In genomic region chr4:147124400-147125306, GRCm38 (mm10) we compare ENCODE assay signal across 8 mouse cellular contexts. TPM values are rescaled to one million over a fixed set of nuclear protein-coding genes. Genes with fewer than 3 reads are reported as not detected.
DNase-seq lines count a peak whose midpoint lies in the region; ATAC-seq and TF ChIP-seq lines count a peak whose summit lies in the region.
"Not testable (repeated sequence)": the region's sequence is repeated elsewhere in the genome, so short reads cannot be mapped to it uniquely, and the experiment has no call there.

No protein-coding gene starts in this region.

- peak; percentile 82 for DNase-seq in ZHBTc4 (ENCODE audit: low read depth, low spot score)
- DNase-seq in embryonic facial prominence, embryonic 10.5 days (ENCODE audit: low spot score) = peak; percentile 90
- peak; percentile 8 to 28 for DNase-seq in gastrocnemius, postnatal 36 days
- DNase-seq in hindbrain, embryonic 11.5 days (ENCODE audit: low spot score) = peak; percentile 88
- peak; percentile 28 to 42 for DNase-seq in layer of hippocampus, postnatal 10 days (ENCODE audit: low spot score in 2 of 2)
- DNase-seq in lung, postnatal 0 days (ENCODE audit: low spot score) = peak; percentile 39

- not testable (repeated sequence) for H3K36me3 ChIP-seq in embryonic facial prominence, embryonic 10.5 days (replicated peaks); hindbrain, embryonic 11.5 days (ENCODE audit: control insufficient read depth, insufficient read depth, low read length); lung, postnatal 0 days (ENCODE audit: insufficient read depth, low read length); neural tube, embryonic 14.5 days (ENCODE audit: control insufficient read depth, insufficient read depth, low read length); testis, adult 2 months (ENCODE audit: control insufficient read depth, insufficient read depth, low read length)

- intact Hi-C loops in gastrocnemius, postnatal 36 days (cut with DNase I) = loop anchor here (5.0 kb wide), 1 partner anchor 308 kb away; no protein-coding TSS in a partner anchor

- H3K4me3 ChIP-seq in embryonic facial prominence, embryonic 10.5 days = peak overlapping the region; percentile 61
- H3K4me3 ChIP-seq in hindbrain, embryonic 11.5 days (ENCODE audit: low read depth, low read length) = peak overlapping the region; percentile 49
- H3K4me3 ChIP-seq in lung, postnatal 0 days (ENCODE audit: low read depth, low read length) = peak overlapping the region; percentile 40
- peak overlapping the region; percentile 42 for H3K4me3 ChIP-seq in neural tube, embryonic 14.5 days (ENCODE audit: low read depth, low read length)
- peak overlapping the region; percentile 68 for H3K4me3 ChIP-seq in testis, adult 2 months (ENCODE audit: control insufficient read depth, low read depth, low read length)

- H3K27ac ChIP-seq in embryonic facial prominence, embryonic 10.5 days (replicated peaks) = peak overlapping the region; percentile 84
- not testable (repeated sequence) for H3K27ac ChIP-seq in hindbrain, embryonic 11.5 days (ENCODE audit: low read depth, low read length); lung, postnatal 0 days (ENCODE audit: low read length); neural tube, embryonic 14.5 days (ENCODE audit: low read depth, low read length); testis, adult 2 months (ENCODE audit: control insufficient read depth, insufficient read depth, low read depth, low read length)

- not testable (repeated sequence) for H3K27me3 ChIP-seq in embryonic facial prominence, embryonic 10.5 days (replicated peaks; ENCODE audit: low read depth, poor library complexity, severe bottlenecking); hindbrain, embryonic 11.5 days (ENCODE audit: control insufficient read depth, insufficient read depth, low read length); lung, postnatal 0 days (replicated peaks; ENCODE audit: insufficient read depth, low read length); neural tube, embryonic 14.5 days (ENCODE audit: control insufficient read depth, insufficient read depth, low read length); testis, adult 2 months (ENCODE audit: control insufficient read depth, insufficient read depth, low read length)

- not testable (repeated sequence) for TF ChIP-seq EP300 in lung, postnatal 0 days (IDR thresholded peaks at IDR 0.05)

- H3K4me1 ChIP-seq in embryonic facial prominence, embryonic 10.5 days; hindbrain, embryonic 11.5 days (replicated peaks; ENCODE audit: control insufficient read depth, insufficient read depth, low read length); lung, postnatal 0 days (ENCODE audit: insufficient read depth, low read depth, low read length); neural tube, embryonic 14.5 days (ENCODE audit: control insufficient read depth, insufficient read depth, low read length); testis, adult 2 months (ENCODE audit: control insufficient read depth, insufficient read depth, low read length): not testable (repeated sequence)

- peaks cover 45% of the 10 kb centered on the region for H3K9me3 ChIP-seq in embryonic facial prominence, embryonic 10.5 days
- not testable (repeated sequence) for H3K9me3 ChIP-seq in hindbrain, embryonic 11.5 days (ENCODE audit: control insufficient read depth, low read length)
- H3K9me3 ChIP-seq in lung, postnatal 0 days (ENCODE audit: low read length) = peaks cover 14% of the 10 kb centered on the region
- H3K9me3 ChIP-seq in neural tube, embryonic 14.5 days (ENCODE audit: control insufficient read depth, low read length) = peaks cover 13% of the 10 kb centered on the region; the same call in 1 of the 2 replicates

- not testable (repeated sequence) for TF ChIP-seq POLR2A in testis, adult 2 months (IDR thresholded peaks at IDR 0.05; ENCODE audit: control insufficient read depth, low read depth, low read length)

- peak; percentile 99 for ATAC-seq in hindbrain, embryonic 11.5 days (ENCODE audit: low FRiP score)
- peak; percentile 89 for ATAC-seq in lung, postnatal 0 days
- peak; percentile 99 for ATAC-seq in neural tube, embryonic 14.5 days (ENCODE audit: low read depth)

- WGBS in embryonic facial prominence, embryonic 10.5 days = 7% methylated on average over 47 of the region's 48 CpGs
- WGBS in hindbrain, embryonic 11.5 days = 6% methylated on average over 46 of the region's 48 CpGs
- 9% methylated on average over 45 of the region's 48 CpGs for WGBS in lung, postnatal 0 days
- 11% methylated on average over 42 of the region's 48 CpGs for WGBS in neural tube, embryonic 14.5 days

- H3K4me2 ChIP-seq in hindbrain, embryonic 11.5 days (replicated peaks; ENCODE audit: low read depth, low read length) = peak overlapping the region; percentile 73
- H3K4me2 ChIP-seq in lung, postnatal 0 days (replicated peaks; ENCODE audit: low read depth, low read length) = peak overlapping the region; percentile 67
- H3K4me2 ChIP-seq in neural tube, embryonic 14.5 days (ENCODE audit: low read depth, low read length) = peak overlapping the region; percentile 54

- not testable (repeated sequence) for TF ChIP-seq CTCF in lung, postnatal 0 days (IDR thresholded peaks at IDR 0.05); testis, adult 2 months (IDR thresholded peaks at IDR 0.05; ENCODE audit: control insufficient read depth, insufficient read depth, insufficient replicate concordance, low read depth, low read length)

- H3K9ac ChIP-seq in hindbrain, embryonic 11.5 days (ENCODE audit: low read depth, low read length) = peak overlapping the region; percentile 78
- H3K9ac ChIP-seq in lung, postnatal 0 days (replicated peaks; ENCODE audit: low read depth) = peak overlapping the region; percentile 41; the same call in 1 of the 2 replicates
- peak overlapping the region; percentile 60 for H3K9ac ChIP-seq in neural tube, embryonic 14.5 days (replicated peaks; ENCODE audit: low read depth, low read length)

RNA-seq across cellular contexts. Expression of gene Zfp991, which starts 7.2 kb away (rescaled TPM):
- polyA plus RNA-seq in embryonic facial prominence, embryonic 10.5 days (2016; fragmentation: Nextera tagmentation; extraction: Ambion mirVana) = 7.5 and 9.3 TPM in 2 replicates
- total RNA-seq in gastrocnemius, postnatal 36 days (2021) = 1 to 10 TPM; 1.4 to 1.7 TPM
- 7.8 and 8.7 TPM in 2 replicates for polyA plus RNA-seq in hindbrain, embryonic 11.5 days (2014; fragmentation: Nextera tagmentation; extraction: Ambion mirVana)
- 10 to 100 TPM in 1 of 2 experiments, 1 to 10 TPM in 1; 10.0 to 11.2 TPM for total RNA-seq in layer of hippocampus, postnatal 10 days (2021)
- polyA plus RNA-seq in lung, postnatal 0 days (2015; fragmentation: Nextera tagmentation; extraction: Ambion mirVana) = 1.9 and 2.1 TPM in 2 replicates
- 7.6 and 8.3 TPM in 2 replicates for polyA plus RNA-seq in neural tube, embryonic 14.5 days (2014; fragmentation: Nextera tagmentation; extraction: Ambion mirVana)
- polyA plus RNA-seq in testis, adult 2 months (2012; rRNA removed) = 3.0 and 3.2 TPM in 2 replicates

Comparison
In these comparisons a context has a peak if more than half of its experiments do, and no peak if none do; other contexts are left out.
1. DNase-seq: peak in every context shown above with its lines; median percentile 90 in embryonic facial prominence, embryonic 10.5 days; 88 in hindbrain, embryonic 11.5 days; 82 in ZHBTc4; 39 in lung, postnatal 0 days; 35 in layer of hippocampus, postnatal 10 days; 18 in gastrocnemius, postnatal 36 days.